Mouse (Mus musculus) hematopoietic stem cell, adult 5-6 weeks (primary cell): Measurements from ENCODE around the gene Vars2. TPM values are rescaled to one million over a fixed set of nuclear protein-coding genes. Genes with fewer than 3 reads are reported as not detected.

ENCODE experiments used
- ATAC-seq, 2 experiments: fragments of 125-278 bp in 1 of 2; replicated peaks in 1 of 2; 2 replicates each; pipeline ENCODE4 v1.8.0; 2016 to 2017; ENCODE audit warnings: inconsistent platforms in 2 of 2, mild to moderate bottlenecking in 2 of 2, moderate number of reproducible peaks in 2 of 2, low read depth in 1 of 2, moderate TSS enrichment in 1 of 2; ENCODE audit not compliant: low FRiP score in 2 of 2, poor library complexity in 2 of 2, severe bottlenecking in 2 of 2, insufficient read depth in 1 of 2, low TSS enrichment in 1 of 2
- total RNA-seq: library from RNA; stranded (forward); fragments of 172-1452, 232-1000 nt; gene quantifications from 2 replicates; pipeline ENCODE4 v1.2.3, GENCODE M21; 2017

The Vars2 gene
- total RNA-seq, 1 experiment from 2014 or later = 11.3 TPM

- no peak for ATAC-seq
Measured at GRCm38 (mm10) chr17:35697759-35698500, 30.5 kb upstream of the Vars2 start.

GRCm38 (mm10) chr17:35697429-35697758 is 30.0 kb upstream of the Vars2 start:
- ATAC-seq = no peak

- no peak for ATAC-seq
Measured at GRCm38 (mm10) chr17:35696691-35697090, 29.3 kb upstream of the Vars2 start.

- ATAC-seq = no peak
Measured at GRCm38 (mm10) chr17:35695289-35695688, 27.9 kb upstream of the Vars2 start.

GRCm38 (mm10) chr17:35693906-35694305 is 26.5 kb upstream of the Vars2 start:
- no peak for ATAC-seq

- no peak for ATAC-seq
Measured at GRCm38 (mm10) chr17:35692368-35692767, 25.0 kb upstream of the Vars2 start.

GRCm38 (mm10) chr17:35691811-35692210 is 24.4 kb upstream of the Vars2 start:
- no peak for ATAC-seq

GRCm38 (mm10) chr17:35689936-35690645 is 22.7 kb upstream of the Vars2 start:
- ATAC-seq = no peak

GRCm38 (mm10) chr17:35688347-35689175 is 21.2 kb upstream of the Vars2 start:
- ATAC-seq = peak in 1 of 2 experiments; percentile 31; a peak in 1 of 4 replicates

- ATAC-seq = no peak
Measured at GRCm38 (mm10) chr17:35685061-35685460, 17.7 kb upstream of the Vars2 start.

- no peak for ATAC-seq
Measured at GRCm38 (mm10) chr17:35681986-35682385, 14.6 kb upstream of the Vars2 start.

- no peak for ATAC-seq
Measured at GRCm38 (mm10) chr17:35680591-35680990, 13.2 kb upstream of the Vars2 start.

GRCm38 (mm10) chr17:35673416-35674035 is 6.1 kb upstream of the Vars2 start, which contains the start of gene Gtf2h4:
Gene Gtf2h4 (minus strand): TSS chr17:35673739.
- peak; percentile 98 for ATAC-seq

GRCm38 (mm10) chr17:35672527-35672926 is 5.1 kb upstream of the Vars2 start:
- ATAC-seq = no peak

- no peak for ATAC-seq
Measured at GRCm38 (mm10) chr17:35671846-35672245, 4.5 kb upstream of the Vars2 start.

GRCm38 (mm10) chr17:35669731-35670130 is 2.3 kb upstream of the Vars2 start:
- ATAC-seq = no peak

- ATAC-seq = peak; percentile 9 to 23; a peak in 2 of 4 replicates
Measured at GRCm38 (mm10) chr17:35666851-35667256, 538 bp downstream of the Vars2 start.
